Mouse (Mus musculus) heart, adult 2 months (tissue): ENCODE data around the gene Cpz. TPM values are rescaled to one million over a fixed set of nuclear protein-coding genes. Genes with fewer than 3 reads are reported as not detected.

Source experiments
- DNase-seq, 2 experiments: peaks; one replicate each; pipeline ENCODE4 v3.0.0; 2021
- H3K27ac ChIP-seq: fragments of 200-600 bp; 2 replicates; pipeline ENCODE4 v1.8.1; 2022
- H3K27me3 ChIP-seq: fragments of 200-500 bp; 2 replicates; pipeline ENCODE4 v1.6.1; 2012; ENCODE audit warnings: mild to moderate bottlenecking, low read length, inconsistent platforms, mixed read lengths; ENCODE audit not compliant: control insufficient read depth, insufficient read depth
- H3K36me3 ChIP-seq: fragments of 200-500 bp; 2 replicates; pipeline ENCODE4 v1.6.1; 2012; ENCODE audit warnings: low read length, inconsistent platforms; ENCODE audit not compliant: control insufficient read depth, insufficient read depth
- H3K4me1 ChIP-seq: fragments of 200-500 bp; 2 replicates; pipeline ENCODE4 v1.6.1; 2011; ENCODE audit warnings: low read length; ENCODE audit not compliant: control insufficient read depth, insufficient read depth
- H3K4me3 ChIP-seq: fragments of 200-600 bp; 2 replicates; pipeline ENCODE4 v1.8.1; 2022
- H3K79me2 ChIP-seq: fragments of 200-500 bp; replicated peaks from 2 replicates; pipeline ENCODE4 v1.6.1; 2012; ENCODE audit warnings: mild to moderate bottlenecking, inconsistent platforms, low read length, moderate library complexity, mixed read lengths; ENCODE audit not compliant: control insufficient read depth, insufficient read depth
- H3K9ac ChIP-seq: fragments of 200-500 bp; 2 replicates; pipeline ENCODE4 v1.6.1; 2012; ENCODE audit warnings: low read depth, mild to moderate bottlenecking, control low read depth, inconsistent platforms, low read length, mixed read lengths
- CTCF ChIP-seq: fragments of 200-600 bp; IDR thresholded peaks from 2 replicates; pipeline ENCODE4 v1.8.1; 2022; ENCODE audit warnings: antibody characterized with exemption, mild to moderate bottlenecking, moderate library complexity
- EP300 ChIP-seq: fragments of 200-500 bp; IDR thresholded peaks from 2 replicates; pipeline ENCODE4 v1.6.1; 2011; ENCODE audit warnings: low read depth, low read length, control low read depth; ENCODE audit not compliant: insufficient read depth
- POLR2A ChIP-seq: fragments of 200-500 bp; IDR thresholded peaks from 2 replicates; pipeline ENCODE4 v1.6.1; 2011; ENCODE audit warnings: mild to moderate bottlenecking, low read depth, low read length, control low read depth; ENCODE audit not compliant: insufficient read depth
- WGBS: fragments of 180-500 bp; shearing (Covaris S2); methylation state at CpG from one replicate; pipeline ENCODE4 v1.1.7; 2018; 5-methylcytosine and 5-hydroxymethylcytosine counted together
- intact Hi-C: fragments of 180-260 bp; cut with DNase I; formaldehyde crosslinking; loops from one replicate; pipeline ENCODE4 v1.15.1; 2025
- polyA plus RNA-seq: library from polyadenylated mRNA; depleted of rRNA; stranded (reverse); fragments of >200 nt; gene quantifications from 2 replicates; pipeline ENCODE4 v1.2.3, GENCODE M21; 2012; rRNA removed
- total RNA-seq, 2 experiments: library from RNA; stranded (reverse); gene quantifications; 2 replicates each; pipeline ENCODE4 v1.2.3; 2021

The Cpz gene
- total and polyA plus RNA-seq, 3 experiments: 0.39 to 2.3 (median 0.50) TPM

DNA sequence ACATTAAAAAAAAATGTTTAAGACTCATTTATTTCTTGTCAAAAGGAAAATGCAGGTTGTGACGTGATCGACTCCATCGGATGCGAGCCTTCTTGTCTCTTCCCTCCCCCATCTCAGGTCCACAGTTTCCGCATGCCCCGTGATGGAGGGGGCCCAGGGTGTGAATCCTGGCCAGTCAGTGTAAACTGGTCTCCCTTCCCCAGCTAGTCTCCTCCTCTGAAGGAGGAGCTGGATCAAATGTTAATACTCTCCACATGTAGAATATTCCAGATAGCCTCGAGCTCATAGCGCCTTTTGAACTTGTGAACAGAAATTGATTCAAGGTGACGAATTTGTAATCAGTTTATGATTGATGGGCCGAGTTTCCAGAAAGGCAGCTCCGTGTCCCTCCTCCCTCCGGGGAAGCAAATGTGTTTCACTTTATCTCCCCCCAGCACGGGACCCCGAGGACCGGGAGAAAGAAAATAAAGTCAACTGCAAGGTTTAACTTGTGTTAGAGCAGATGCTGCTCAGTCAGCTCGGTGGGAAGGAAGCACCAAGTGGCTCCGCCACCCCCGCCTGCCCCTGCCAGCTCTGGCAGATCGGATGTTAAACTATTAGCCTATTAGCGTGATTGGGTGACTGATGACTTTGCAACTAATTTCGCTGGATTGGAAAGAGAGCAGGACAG is 59.4 kb downstream of the Cpz start:
- WGBS: 36% methylated on average over 21 of the region's 21 CpGs
- Histone ChIP-seq H3K27ac (no peak overlapping the region), H3K4me1 (no peaks in the 10 kb centered on the region), H3K79me2 (no peaks in the 10 kb centered on the region), H3K4me3 (no peak overlapping the region), H3K36me3 (no peaks in the 10 kb centered on the region), H3K9ac (no peak overlapping the region), H3K27me3 (no peaks in the 10 kb centered on the region)
- no peak for TF ChIP-seq EP300
- no peak for TF ChIP-seq POLR2A
- TF ChIP-seq CTCF: no peak
- intact Hi-C loops: no loop called here
- DNase-seq: no peak

DNA sequence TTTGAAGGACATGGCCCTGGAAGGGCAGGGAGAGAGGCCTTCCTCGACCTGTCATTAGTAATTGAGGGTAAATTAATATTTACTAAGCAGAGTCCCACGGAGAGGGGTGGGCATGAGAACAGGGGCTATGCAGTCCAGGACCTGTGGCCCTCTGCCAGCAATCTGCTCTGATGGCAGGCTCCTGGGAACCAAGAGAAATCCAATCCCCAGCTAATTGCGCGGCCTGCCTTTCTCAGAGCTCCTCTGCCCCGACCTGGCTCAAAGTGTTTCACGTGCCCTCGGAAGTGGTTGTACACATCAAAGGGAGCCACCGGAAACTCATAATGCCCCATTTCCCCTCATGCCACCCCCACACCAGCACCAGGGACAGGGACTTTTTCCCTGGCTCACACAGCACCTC is 63.4 kb downstream of the Cpz start:
- intact Hi-C loops: no loop called here

DNA sequence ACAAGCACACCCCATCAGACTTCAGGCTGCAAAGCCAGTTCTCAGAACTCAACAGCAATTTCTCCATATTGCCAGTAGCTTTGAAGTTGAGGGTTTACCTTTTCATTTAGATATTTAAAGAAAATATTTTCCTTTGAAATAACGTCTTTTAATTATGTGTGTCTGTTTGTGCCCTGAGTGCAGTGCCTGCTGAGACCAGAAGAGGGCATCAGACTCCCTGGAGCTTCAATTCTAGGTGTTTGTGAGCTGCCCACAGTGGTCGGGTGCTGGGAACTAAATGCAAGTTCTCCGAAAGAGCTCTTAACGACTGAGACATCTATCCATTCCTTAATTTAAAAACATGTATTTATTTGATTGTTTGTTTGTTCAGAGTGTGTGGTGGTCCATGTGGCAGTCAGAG is 65.7 kb downstream of the Cpz start:
- no peak for TF ChIP-seq EP300
- TF ChIP-seq POLR2A: no peak
- TF ChIP-seq CTCF: peak; percentile 40
- Histone ChIP-seq H3K79me2 (no peaks in the 10 kb centered on the region), H3K9ac (no peak overlapping the region), H3K27me3 (no peaks in the 10 kb centered on the region), H3K27ac (no peak overlapping the region), H3K36me3 (no peaks in the 10 kb centered on the region), H3K4me1 (no peaks in the 10 kb centered on the region), H3K4me3 (no peak overlapping the region)
- intact Hi-C loops: no loop called here
- WGBS: 71% methylated on average over 4 of the region's 4 CpGs
- DNase-seq: no peak

More for the DNA sequence above, 63.4 kb downstream of the Cpz start:
- TF ChIP-seq CTCF (no peak), EP300 (no peak), POLR2A (no peak)
- Histone ChIP-seq H3K27ac (no peak overlapping the region), H3K79me2 (no peaks in the 10 kb centered on the region), H3K4me1 (no peaks in the 10 kb centered on the region), H3K36me3 (no peaks in the 10 kb centered on the region), H3K4me3 (no peak overlapping the region), H3K27me3 (no peaks in the 10 kb centered on the region), H3K9ac (no peak overlapping the region)
- DNase-seq: no peak
- WGBS: 63% methylated on average over 8 of the region's 8 CpGs

DNA sequence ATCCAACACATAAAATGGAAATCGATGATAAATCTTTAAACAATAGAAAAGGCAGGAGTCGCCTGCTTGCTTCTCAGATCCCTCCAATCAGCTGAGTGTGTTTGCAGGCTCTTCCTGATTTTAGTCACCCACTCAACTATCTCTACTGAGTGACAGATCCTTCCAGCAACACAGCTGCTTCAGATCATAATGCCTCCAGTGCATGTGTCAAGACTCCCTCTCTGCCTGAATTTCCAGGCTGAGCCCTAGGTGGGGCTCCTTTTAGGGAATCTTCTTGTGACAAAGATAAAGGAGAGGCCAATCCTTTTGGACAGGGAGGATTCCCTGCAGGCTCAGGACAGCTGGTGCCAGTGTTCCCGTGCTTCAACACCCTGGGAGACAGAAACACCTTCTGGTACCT is 67.2 kb downstream of the Cpz start:
- H3K27me3 ChIP-seq: no peaks in the 10 kb centered on the region
- intact Hi-C loops: no loop called here
- 44% methylated on average over 3 of the region's 3 CpGs for WGBS

DNA sequence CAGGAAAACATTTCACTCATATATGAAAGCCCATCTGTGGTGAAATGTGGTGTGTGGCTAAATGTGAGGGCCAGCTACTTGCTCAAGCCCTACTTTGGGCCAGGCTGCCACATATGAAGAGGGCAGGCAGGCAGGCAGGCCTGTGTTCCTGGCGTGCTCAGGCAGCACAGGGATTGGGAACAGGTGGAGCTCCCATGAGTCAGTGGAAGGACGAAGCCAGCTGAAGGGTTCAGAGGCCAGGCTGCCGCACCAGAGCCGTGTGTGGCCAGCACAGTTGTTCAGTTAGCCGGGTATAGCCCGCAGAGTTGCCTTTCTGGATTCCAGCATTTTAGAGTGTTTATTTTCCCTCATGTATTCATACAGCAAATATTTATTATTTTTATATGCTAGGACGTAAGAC is 68.1 kb downstream of the Cpz start:
- no peak for TF ChIP-seq CTCF
- TF ChIP-seq POLR2A: no peak
- no peak for TF ChIP-seq EP300
- Histone ChIP-seq H3K4me1 (no peaks in the 10 kb centered on the region), H3K79me2 (no peaks in the 10 kb centered on the region), H3K27me3 (no peaks in the 10 kb centered on the region), H3K9ac (no peak overlapping the region), H3K4me3 (no peak overlapping the region), H3K27ac (no peak overlapping the region), H3K36me3 (no peaks in the 10 kb centered on the region)
- 77% methylated on average over 7 of the region's 7 CpGs for whole genome bisulfite sequencing
- no peak for DNase-seq
- intact Hi-C loops: no loop called here

More for the DNA sequence above, 67.2 kb downstream of the Cpz start:
- Histone ChIP-seq H3K4me3 (no peak overlapping the region), H3K9ac (no peak overlapping the region), H3K27ac (no peak overlapping the region), H3K36me3 (no peaks in the 10 kb centered on the region), H3K79me2 (no peaks in the 10 kb centered on the region), H3K4me1 (no peaks in the 10 kb centered on the region)
- TF ChIP-seq POLR2A: no peak
- no peak for TF ChIP-seq CTCF
- TF ChIP-seq EP300: no peak
- DNase-seq: no peak

DNA sequence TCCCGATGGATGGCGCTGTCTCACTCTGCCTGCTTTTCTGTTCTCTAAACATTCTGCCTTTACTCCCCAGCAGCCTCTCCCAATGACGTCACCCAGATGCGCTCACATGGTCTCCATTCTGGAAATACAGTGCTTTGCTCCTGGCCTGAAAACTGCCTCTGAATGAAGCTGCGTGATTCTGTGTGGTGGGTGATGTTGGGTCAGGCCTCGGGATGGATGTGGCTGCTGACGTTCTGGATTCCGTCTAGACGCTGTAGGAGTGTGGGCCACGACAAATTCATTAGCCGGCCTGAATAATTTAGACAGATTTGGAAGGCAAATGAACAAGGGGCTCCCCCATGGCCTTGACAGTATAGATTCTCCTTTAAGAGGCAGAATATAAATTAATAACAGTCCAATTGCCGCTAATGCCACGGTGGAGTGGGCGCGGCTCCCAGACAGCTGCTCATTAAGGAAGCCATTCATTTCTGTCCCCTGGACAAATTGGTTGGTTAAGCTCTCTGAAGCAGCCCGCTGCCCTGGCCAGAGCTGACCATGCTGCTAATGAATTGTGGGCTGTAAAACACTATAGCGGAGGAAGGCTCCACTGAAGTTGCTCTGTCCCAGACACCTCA is 71.2 kb downstream of the Cpz start:
- TF ChIP-seq POLR2A (no peak), CTCF (no peak), EP300 (no peak)
- H3K36me3 ChIP-seq: no peaks in the 10 kb centered on the region
- DNase-seq: no peak
- 68% methylated on average over 17 of the region's 17 CpGs for WGBS
- no peak overlapping the region for H3K27ac ChIP-seq
- H3K27me3 ChIP-seq: no peaks in the 10 kb centered on the region
- no peak overlapping the region for H3K4me3 ChIP-seq
- no peaks in the 10 kb centered on the region for H3K4me1 ChIP-seq
- H3K9ac ChIP-seq: no peak overlapping the region
- intact Hi-C loops: no loop called here
- no peaks in the 10 kb centered on the region for H3K79me2 ChIP-seq

Other genes starting within 250 kb of the Cpz start
- under 1 TPM; 0.43 to 0.52 TPM for gene Adra2c, start 247.4 kb downstream of the Cpz start, total RNA-seq
- gene Adra2c, start 247.4 kb downstream of the Cpz start, polyA plus RNA-seq: 0.23 and 0.43 TPM in 2 replicates
- not detected for gene Hmx1, start 136.6 kb downstream of the Cpz start, total RNA-seq
- not detected in 2 replicates for gene Hmx1, start 136.6 kb downstream of the Cpz start, polyA plus RNA-seq
- 1 to 10 TPM; 1.9 to 2.0 TPM for gene Trmt44, start 49.4 kb upstream of the Cpz start, total RNA-seq
- 1.7 and 2.0 TPM in 2 replicates for gene Trmt44, start 49.4 kb upstream of the Cpz start, polyA plus RNA-seq
- 10 to 100 TPM; 21.8 to 28.3 TPM for gene Acox3, start 57.3 kb upstream of the Cpz start, total RNA-seq
- 22.5 and 25.5 TPM in 2 replicates for gene Acox3, start 57.3 kb upstream of the Cpz start, polyA plus RNA-seq
- 100 to 1,000 TPM; 101 to 102 TPM for gene Htra3, start 154.1 kb upstream of the Cpz start, total RNA-seq
- 130 and 147 TPM in 2 replicates for gene Htra3, start 154.1 kb upstream of the Cpz start, polyA plus RNA-seq
- gene Sh3tc1, start 214.3 kb upstream of the Cpz start, total RNA-seq: 1 to 10 TPM; 5.7 to 7.2 TPM
- gene Sh3tc1, start 214.3 kb upstream of the Cpz start, polyA plus RNA-seq: 6.3 and 6.8 TPM in 2 replicates
- gene Ablim2, start 232.2 kb upstream of the Cpz start, total RNA-seq: 10 to 100 TPM; 20.1 to 20.8 TPM
- 32.7 and 41.0 TPM in 2 replicates for gene Ablim2, start 232.2 kb upstream of the Cpz start, polyA plus RNA-seq